Mouse (Mus musculus) gonadal fat pad, adult 2 months (tissue): ENCODE measurements around the gene Gm9821. TPM values are rescaled to one million over a fixed set of nuclear protein-coding genes. Genes with fewer than 3 reads are reported as not detected.

Experiments
- DNase-seq: peaks from one replicate; pipeline ENCODE4 v3.0.0-alpha.2; 2012; ENCODE audit warnings: low read depth
- polyA plus RNA-seq: library from polyadenylated mRNA; depleted of rRNA; stranded (reverse); fragments of >200 nt; gene quantifications from 2 replicates; pipeline ENCODE4 v1.2.3, GENCODE M21; 2012; rRNA removed

The Gm9821 gene
- polyA plus RNA-seq, result 0.05 TPM in 1 of 2 replicates, not detected in the other

GRCm38 (mm10) chr2:91945483-91945882 lies at the start of gene Gm9821:
Gm9821 (plus strand) TSS chr2:91945703.
- no peak for DNase-seq

DNA sequence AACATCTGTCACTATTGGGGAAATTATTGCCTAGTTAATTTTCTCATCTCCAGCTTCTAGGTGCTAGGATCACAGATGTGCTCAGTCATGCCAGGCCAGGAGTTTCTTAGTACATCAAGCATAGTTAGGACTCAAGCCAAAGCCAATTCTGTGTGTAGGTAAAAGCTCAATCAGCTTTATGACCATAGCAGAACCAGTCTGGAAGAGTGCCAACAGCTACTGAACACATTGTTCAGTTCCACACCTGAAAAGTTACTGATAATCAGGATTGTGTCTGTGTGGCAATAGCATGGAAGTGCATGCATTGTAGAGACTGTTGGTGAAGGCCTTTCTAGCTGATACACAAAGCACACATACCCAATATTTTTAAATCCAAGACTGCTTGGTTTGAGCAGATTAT lies 47.5 kb upstream of the Gm9821 start:
- DNase-seq, result peak; percentile 61

DNA sequence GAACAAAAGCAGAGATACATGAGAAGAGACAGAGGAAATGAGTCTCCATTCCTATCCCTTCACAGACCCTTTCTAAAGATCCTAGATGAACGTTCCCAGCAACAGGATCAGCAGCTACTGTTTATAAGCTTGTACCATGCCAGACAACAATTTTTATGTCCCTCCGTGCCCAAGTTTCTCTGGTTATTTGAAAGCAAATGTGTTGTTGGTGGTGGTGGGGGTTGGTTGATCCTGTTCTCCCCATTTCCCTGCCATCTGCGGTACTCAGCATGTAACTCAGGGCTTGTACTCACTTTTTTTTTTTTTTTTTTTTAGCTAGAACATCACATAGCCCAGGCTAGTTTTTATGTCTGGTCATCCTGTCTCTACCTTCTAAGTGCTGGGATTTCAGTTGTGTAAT lies 46.4 kb upstream of the Gm9821 start:
- DNase-seq, result no peak

GRCm38 (mm10) chr2:91900431-91900830 lies 45.1 kb upstream of the Gm9821 start:
- no peak for DNase-seq

DNA sequence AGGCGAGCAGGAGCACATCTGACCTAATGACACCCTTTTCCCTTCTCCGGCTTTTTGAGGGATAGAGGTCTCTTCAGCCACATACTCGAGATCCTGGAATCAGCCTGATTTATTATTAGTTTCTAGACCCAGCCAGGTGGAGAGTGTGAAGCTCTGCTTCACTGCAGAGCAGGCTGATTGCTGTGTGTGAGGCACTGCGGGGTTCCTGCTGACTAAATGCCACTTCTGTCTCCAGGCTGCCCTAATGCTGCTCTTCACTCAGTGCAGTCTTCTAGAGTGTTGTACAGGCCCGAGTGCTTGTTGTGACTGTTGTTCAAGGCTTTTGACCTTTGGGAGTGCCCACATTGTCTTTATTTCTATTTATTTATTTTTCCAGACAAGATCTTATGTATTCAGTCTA lies 43.2 kb upstream of the Gm9821 start:
- no peak for DNase-seq

- DNase-seq, result no peak
These were observed 42.2 kb upstream of the Gm9821 start for GRCm38 (mm10) chr2:91903171-91903925.

DNA sequence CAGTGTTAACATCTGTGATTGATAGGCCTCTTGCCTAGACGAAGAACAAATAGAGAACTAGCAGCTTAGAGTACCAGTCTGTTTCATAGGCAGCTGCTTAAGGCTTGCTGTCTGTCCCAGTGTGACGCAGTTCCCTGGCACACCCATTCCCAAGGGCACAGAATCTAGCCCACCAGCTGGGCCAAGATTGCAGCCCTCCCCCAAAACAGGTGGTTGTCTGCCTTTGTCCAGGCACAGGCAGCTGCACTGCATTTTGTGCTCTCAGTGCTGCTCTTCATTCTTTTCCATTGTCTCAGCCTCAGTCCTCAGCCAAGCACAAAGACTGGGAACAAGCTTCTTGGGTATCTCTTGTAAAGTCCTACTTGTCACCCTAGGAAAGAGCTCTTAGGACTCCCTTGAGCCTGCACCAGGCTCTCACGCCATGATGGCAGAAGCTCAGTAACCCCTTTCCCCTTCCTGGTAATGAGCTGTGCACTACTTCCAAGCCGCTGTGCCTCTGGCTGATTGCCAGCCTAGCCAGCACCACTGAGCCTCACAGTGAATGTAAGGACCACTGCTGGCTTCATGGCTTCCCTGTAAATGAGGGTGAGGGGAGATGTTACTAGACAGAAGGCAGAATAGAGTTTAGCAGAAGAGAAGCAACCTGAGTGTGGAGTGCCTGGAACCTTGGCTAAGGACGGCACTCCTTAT lies 40.7 kb upstream of the Gm9821 start:
- DNase-seq, result no peak

DNA sequence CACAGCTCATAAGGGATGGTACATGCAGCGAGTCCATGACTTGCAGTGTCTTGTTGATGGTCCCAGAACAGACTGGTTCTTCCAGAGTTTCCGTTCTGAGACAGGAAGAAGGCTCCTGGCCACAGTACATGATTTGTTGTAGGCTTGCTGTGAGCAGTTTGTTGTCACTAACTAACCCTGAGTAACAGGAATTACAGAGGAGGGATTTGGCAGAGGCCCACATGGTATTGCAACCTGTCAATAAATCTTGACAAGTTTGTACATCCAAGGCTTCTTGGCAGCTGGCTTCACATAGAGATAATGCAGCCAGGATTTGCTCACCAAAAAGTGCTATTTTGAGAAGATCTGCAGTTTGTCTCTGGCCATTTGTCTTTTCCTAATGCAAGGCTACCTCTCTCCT lies 39.4 kb upstream of the Gm9821 start:
- peak; percentile 96 for DNase-seq

DNA sequence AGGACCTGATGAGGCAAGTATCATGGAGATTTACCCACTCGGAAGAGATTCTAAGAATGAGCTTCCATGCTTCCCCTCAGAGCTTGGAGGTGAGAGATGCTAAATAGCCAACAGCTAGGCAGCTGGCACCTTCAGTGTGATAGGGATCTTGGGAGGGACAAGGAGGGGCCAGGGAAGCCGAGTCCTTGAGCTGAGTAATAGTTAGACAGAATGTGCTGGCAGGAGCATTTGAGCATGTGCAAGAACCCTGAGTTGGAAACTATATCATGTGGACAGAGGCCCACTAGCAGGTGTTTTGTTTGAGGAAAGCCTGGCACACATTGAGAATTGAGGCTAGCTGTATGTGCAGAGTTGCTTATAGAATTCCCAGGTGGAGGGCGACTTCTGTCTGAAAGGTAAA lies 32.9 kb upstream of the Gm9821 start:
- no peak for DNase-seq

- no peak for DNase-seq
These were observed 32.0 kb upstream of the Gm9821 start for GRCm38 (mm10) chr2:91913328-91914110.

- no peak for DNase-seq
These were observed 29.0 kb upstream of the Gm9821 start for GRCm38 (mm10) chr2:91916346-91916977.

DNA sequence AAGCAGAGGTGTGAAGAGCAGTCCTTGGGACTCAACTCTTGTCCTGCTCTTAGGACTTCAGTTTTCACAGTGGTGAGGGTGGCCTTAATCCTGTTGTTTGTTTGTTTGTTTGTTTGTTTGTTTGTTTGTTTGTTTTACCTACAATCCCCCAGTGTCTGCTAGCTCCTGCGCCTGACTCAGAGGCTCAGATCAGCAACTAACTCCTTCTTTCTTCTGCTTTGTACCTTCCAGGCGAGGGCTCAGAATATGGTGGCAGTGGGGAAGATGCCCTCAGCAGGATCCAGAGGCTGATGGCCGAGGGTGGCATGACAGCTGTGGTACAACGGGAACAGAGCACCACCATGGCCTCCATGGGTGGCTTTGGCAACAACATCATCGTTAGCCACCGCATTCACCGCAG lies 28.4 kb upstream of the Gm9821 start:
- no peak for DNase-seq

DNA sequence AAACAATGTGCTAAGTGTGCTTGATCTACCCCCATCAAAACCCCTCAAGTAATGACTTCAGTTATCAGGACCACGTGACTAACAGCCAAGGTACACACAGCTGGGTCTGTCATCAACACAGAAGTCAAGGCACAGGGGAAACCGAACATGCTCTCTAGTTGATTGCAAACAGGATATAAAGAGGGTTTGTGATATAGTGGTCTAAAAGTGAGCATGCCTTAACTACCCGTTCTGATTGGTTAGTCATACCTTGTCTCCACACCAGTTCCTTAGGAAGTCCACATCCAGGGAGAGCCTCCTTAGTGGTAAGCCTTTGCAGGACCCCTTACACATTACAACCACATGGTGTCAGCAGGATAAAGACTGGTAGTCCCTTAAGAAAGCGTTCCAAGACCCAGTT lies 25.4 kb upstream of the Gm9821 start:
- no peak for DNase-seq

DNA sequence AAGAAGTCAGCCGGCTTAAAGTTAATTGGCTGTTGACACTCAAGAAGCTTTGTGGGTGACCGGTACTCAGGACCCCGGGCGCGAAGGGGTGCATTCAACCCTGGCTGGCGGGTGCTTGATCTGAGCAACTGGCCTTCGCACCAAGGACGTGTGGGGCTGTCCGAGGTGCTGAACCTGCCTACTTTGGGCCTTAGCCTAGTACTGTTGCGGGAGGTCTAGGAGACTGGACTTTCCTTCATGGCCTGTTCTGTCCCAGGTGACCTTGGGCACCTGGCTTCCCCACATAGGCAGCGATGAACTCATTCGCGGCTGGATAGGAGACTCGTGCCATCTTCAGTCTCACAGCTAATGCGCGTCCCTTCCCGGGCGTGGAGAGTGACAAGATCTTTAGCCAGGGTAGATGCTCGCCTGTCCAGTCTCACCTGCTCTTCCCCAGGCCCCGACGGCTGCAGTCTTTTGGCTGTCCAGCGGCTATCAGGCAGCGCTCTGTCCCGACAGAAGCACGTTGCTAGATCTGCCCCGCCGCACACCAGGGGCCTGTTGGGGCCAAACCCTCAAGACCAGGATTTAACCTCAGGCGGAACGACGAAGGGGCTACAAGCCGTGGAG lies 24.2 kb upstream of the Gm9821 start:
- no peak for DNase-seq

DNA sequence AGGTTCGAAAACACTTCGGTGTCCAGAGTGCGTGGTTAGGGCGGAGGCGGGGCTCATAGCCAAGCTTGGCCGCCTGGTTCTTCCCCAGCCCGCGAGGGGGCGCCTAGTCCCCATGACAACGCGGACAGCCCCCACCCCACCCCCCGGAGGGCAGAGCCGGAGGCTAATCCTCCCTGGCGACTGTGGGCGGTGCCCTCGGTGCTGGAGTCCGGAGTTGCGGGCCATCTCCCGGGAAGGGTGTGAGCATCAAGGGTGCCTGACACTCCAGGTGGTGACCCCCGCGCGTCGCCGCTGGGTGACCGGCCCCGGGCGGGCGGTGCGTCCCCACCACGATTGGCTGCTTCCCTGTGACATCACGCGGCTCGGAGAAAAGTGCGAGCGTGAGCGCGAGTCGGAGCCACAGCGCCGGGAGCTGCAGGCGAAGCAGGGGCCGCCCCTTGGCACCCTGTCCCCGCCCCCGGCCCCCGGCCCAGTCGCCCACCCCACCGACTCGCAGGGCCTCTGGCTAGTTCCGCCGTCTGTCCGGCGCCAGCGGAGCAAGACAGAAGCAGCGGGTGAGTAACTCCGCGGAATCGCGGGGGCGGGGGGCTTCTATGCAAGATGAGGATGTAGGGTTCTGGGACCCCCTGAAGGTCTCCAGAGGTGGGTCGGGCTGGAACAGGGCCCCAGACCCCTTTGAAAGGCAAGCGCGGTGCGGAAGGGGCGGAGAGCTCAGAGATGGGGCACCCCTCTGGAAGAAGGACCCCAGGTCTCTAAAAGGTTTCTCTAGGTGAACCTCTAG lies 23.5 kb upstream of the Gm9821 start:
- no peak for DNase-seq

DNA sequence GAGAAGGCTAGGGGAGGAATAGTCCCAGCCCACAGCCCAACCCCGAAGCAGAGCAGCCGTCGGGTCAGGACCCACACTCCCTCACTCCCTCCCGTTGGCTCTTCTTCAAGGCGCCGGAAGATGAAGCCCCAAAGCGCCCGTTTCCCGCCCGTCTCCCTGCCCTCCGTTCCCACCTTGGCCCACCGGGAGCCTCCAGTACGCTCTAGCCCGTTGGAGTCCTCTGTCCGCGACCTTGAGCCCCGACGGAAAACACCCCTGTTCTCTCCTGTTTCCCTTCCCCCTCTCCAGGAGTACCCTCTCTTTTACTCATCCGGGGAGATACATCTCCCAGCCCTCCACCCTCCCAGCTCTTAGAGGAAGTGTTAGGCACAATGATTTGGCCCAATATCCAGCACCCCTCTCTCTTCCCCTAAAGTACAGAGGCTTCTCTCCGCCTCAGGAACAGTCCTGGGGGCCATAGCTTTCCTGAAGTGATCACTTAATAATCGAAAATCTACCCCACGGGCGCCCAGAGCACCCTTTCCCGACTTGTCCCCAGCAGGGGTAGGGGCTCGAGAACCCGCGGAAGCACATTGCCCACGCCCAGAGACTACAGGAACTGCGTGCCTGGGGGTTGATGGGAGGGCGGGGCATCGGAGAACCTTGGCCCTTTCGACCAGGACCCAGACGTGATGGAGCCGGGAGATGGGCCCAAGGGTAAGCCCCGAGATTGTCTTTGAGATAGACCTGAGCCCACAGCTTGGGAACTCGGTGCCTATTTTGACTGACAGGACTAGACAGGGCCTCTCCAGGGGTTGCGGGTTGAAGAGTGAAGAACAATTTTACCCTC lies 22.7 kb upstream of the Gm9821 start:
- DNase-seq, result no peak

DNA sequence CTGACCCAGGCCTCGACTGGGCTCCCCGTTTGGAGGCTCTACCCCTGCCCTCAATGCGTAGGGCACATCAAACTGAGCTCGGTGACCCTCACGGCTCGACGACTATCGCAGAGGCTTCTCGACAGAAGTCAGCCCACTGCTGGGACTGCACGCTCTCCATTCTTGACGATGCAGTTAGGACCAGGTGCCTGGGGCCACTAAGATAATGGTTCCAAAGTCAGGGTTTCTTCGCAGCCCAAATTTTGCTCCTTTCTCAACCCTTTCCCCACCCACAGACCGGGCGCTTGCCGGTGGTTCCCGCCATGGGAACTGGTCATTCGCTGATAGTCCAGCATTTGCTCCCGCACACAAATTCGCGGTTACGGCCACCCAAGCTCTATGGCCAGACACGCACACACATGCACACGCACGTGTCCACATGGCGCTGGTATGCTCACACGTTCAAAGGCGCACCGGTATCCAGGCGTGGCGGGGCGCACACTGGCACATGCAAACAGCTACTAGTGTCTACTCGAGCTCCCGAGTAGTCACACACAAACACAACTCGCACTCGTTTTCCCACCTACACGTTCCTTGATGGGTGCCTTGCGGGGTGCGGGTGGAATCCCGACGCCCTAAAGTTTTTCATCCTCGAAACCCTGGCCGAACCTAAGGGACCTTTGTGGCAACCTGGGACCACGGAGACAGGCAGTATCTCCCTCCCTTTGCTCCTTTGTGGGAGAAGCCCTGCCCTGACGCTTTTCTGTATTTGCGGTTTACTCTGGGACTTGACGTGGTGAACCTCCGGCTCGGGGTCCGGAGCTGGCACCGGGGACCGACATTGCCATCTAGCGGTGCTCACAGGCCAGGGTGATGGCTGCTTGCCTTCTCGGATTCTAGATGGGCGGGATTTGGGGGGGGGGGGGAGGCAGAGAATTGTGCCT lies 21.8 kb upstream of the Gm9821 start:
- no peak for DNase-seq

GRCm38 (mm10) chr2:91924726-91925125 lies 20.8 kb upstream of the Gm9821 start:
- no peak for DNase-seq

- DNase-seq, result no peak
These were observed 20.1 kb upstream of the Gm9821 start for GRCm38 (mm10) chr2:91925442-91925841.
